Mouse (Mus musculus): ENCODE results near the gene Il5. TPM values are rescaled to one million over a fixed set of nuclear protein-coding genes. Genes with fewer than 3 reads are reported as not detected.

The Il5 gene
- total and polyA plus RNA-seq, 3 experiments, result 0.11 TPM; not detected in 2

DNA sequence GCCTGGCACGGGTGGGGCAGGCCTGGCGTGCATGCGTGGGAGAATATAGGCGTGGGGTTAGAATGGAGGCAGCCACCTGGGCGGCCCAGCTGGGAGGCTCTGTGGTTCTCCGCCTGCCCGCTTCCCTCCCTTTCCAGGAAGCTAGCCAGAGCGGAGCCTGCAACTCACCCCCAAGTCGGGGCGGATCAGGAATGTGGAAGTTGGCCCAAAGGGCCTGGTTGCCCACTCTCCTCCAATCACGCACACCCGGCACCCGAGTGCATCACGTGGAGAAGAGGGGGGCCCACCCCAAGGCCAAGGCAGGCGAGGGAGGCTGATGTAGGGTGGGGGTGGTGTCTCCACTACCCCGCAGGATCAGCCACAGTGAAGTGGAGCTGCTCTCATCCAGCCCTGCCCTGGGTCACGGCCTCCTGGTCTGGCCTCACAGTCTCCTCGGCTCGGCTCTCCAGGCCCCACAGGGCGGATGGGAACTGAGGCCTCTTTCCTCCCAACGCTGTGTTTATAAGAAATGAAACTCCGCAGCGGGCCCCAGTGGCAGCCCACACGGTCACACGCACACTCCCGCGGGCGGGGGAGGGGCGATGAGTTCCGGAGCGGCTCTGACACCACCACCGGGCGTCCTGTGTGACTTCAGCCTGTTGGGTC is 43.0 kb downstream of the Il5 start:
- peaks cover 49% of the 10 kb centered on the region for H3K27me3 ChIP-seq (ENCODE audit: insufficient read depth, low read length)
- TF ChIP-seq GATA1 (IDR thresholded peaks at IDR 0.05; ENCODE audit: borderline replicate concordance, low read length), result no peak
- TF ChIP-seq GATA2 (IDR thresholded peaks at IDR 0.05; ENCODE audit: borderline replicate concordance, low read depth, low read length), result no peak
- TF ChIP-seq TAL1 (conservative IDR thresholded peaks at IDR 0.05; ENCODE audit: low read depth, low read length), result no peak
- TF ChIP-seq CTCF (IDR thresholded peaks at IDR 0.05; ENCODE audit: low read depth, low read length), result no peak
- TF ChIP-seq POLR2AphosphoS5 (IDR thresholded peaks at IDR 0.05; ENCODE audit: insufficient replicate concordance, low read depth, low read length), result no peak

GRCm38 (mm10) chr11:53764581-53764980 is 44.0 kb downstream of the Il5 start:
- H3K27me3 ChIP-seq (ENCODE audit: insufficient read depth, low read length), result peaks cover 50% of the 10 kb centered on the region
- no peak for DNase-seq (ENCODE audit: low spot score)
- ATAC-seq (ENCODE audit: extremely low read depth, insufficient number of reproducible peaks, low FRiP score, poor library complexity, severe bottlenecking), result no peak
- peaks cover 37% of the 10 kb centered on the region for H3K4me1 ChIP-seq (ENCODE audit: insufficient read depth, low read depth, low read length)
- no peaks in the 10 kb centered on the region for H3K36me3 ChIP-seq (replicated peaks)
- H3K9me3 ChIP-seq (replicated peaks), result no peaks in the 10 kb centered on the region
- no peak overlapping the region for H3K4me3 ChIP-seq (ENCODE audit: low read depth, low read length)
- TF ChIP-seq GATA1 (IDR thresholded peaks at IDR 0.05; ENCODE audit: borderline replicate concordance, low read length) (no peak), TAL1 (conservative IDR thresholded peaks at IDR 0.05; ENCODE audit: low read depth, low read length) (no peak), CTCF (IDR thresholded peaks at IDR 0.05; ENCODE audit: low read depth, low read length) (no peak), POLR2AphosphoS5 (IDR thresholded peaks at IDR 0.05; ENCODE audit: insufficient replicate concordance, low read depth, low read length) (no peak), GATA2 (IDR thresholded peaks at IDR 0.05; ENCODE audit: borderline replicate concordance, low read depth, low read length) (no peak)

More for the DNA sequence above, 43.0 kb downstream of the Il5 start:
- ATAC-seq (ENCODE audit: extremely low read depth, insufficient number of reproducible peaks, low FRiP score, poor library complexity, severe bottlenecking) (peak; percentile 72), DNase-seq (ENCODE audit: low spot score) (peak; percentile 83)
- Histone ChIP-seq H3K4me3 (ENCODE audit: low read depth, low read length) (peak overlapping the region; percentile 73), H3K36me3 (replicated peaks) (no peaks in the 10 kb centered on the region), H3K9me3 (replicated peaks) (no peaks in the 10 kb centered on the region), H3K4me1 (ENCODE audit: insufficient read depth, low read depth, low read length) (peaks cover 33% of the 10 kb centered on the region)

DNA sequence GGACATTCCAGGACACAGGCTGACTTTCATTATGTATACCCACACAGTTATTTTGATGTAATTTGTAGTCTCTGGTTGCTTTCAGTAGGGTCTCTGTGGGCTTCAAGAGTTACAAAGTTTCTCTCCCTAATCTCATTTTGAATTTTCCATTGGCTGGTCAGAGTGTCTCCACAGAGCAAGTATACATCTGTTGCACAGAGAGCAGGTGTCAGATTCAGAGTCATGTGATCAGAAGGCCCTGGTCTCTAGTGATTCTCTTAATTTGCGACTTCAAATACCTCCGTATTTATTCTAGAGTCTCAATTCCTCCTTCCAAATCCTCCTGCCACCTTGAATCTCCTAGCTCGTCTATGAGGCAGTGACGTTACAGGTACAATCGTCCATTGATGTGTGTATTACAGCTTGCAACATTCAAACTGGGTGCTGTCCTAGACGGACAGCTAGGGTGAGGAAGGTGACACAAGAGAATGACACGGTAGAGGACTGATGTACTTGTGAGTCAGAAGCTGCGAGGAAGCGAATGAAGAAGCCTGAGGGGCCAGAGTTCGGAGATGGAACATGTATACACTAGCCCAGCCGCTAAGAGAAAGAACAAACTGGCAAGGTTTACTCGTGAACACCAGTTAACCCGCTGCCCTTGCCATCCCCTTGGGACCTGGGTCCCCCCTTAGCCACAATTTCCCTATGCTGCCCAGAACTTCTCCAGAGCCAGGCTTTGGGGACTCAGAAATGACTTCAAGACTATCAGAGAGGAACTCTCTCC is 48.0 kb downstream of the Il5 start:
- ATAC-seq (ENCODE audit: extremely low read depth, insufficient number of reproducible peaks, low FRiP score, poor library complexity, severe bottlenecking) (no peak), DNase-seq (ENCODE audit: low spot score) (no peak)
- H3K9me3 ChIP-seq (replicated peaks), result no peaks in the 10 kb centered on the region
- peaks cover 47% of the 10 kb centered on the region for H3K27me3 ChIP-seq (ENCODE audit: insufficient read depth, low read length)
- H3K4me1 ChIP-seq (ENCODE audit: insufficient read depth, low read depth, low read length), result peaks cover 41% of the 10 kb centered on the region
- peaks cover 2% of the 10 kb centered on the region for H3K36me3 ChIP-seq (replicated peaks)
- no peak overlapping the region for H3K4me3 ChIP-seq (ENCODE audit: low read depth, low read length)
- TF ChIP-seq CTCF (IDR thresholded peaks at IDR 0.05; ENCODE audit: low read depth, low read length), result no peak
- TF ChIP-seq POLR2AphosphoS5 (IDR thresholded peaks at IDR 0.05; ENCODE audit: insufficient replicate concordance, low read depth, low read length), result no peak
- TF ChIP-seq GATA2 (IDR thresholded peaks at IDR 0.05; ENCODE audit: borderline replicate concordance, low read depth, low read length), result no peak
- no peak for TF ChIP-seq GATA1 (IDR thresholded peaks at IDR 0.05; ENCODE audit: borderline replicate concordance, low read length)
- TF ChIP-seq TAL1 (conservative IDR thresholded peaks at IDR 0.05; ENCODE audit: low read depth, low read length), result no peak

DNA sequence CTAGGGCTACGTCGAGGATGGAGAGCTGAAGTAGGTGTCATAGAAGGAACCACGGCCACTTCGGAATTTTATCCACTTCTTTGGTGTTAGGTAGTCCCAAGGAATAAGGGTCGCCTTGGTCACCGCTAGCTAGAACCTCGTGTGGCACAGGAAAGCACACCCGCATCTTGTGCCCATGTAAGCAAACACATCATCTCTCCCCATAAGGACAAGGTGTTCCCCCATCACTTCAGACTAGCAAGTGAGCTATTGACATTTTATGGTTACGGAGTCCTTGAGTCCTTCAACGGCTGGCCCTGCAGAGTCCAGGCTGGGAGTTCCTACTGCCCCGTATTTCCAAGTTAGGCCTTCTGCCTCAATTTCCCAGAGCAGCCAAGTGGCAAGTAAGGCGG is 48.6 kb downstream of the Il5 start:
- TF ChIP-seq GATA2 (IDR thresholded peaks at IDR 0.05; ENCODE audit: borderline replicate concordance, low read depth, low read length), result no peak
- no peak for TF ChIP-seq TAL1 (conservative IDR thresholded peaks at IDR 0.05; ENCODE audit: low read depth, low read length)
- no peak for TF ChIP-seq GATA1 (IDR thresholded peaks at IDR 0.05; ENCODE audit: borderline replicate concordance, low read length)
- no peak for TF ChIP-seq POLR2AphosphoS5 (IDR thresholded peaks at IDR 0.05; ENCODE audit: insufficient replicate concordance, low read depth, low read length)
- TF ChIP-seq CTCF (IDR thresholded peaks at IDR 0.05; ENCODE audit: low read depth, low read length), result no peak
- Histone ChIP-seq H3K36me3 (replicated peaks) (peaks cover 8% of the 10 kb centered on the region), H3K27me3 (ENCODE audit: insufficient read depth, low read length) (peaks cover 53% of the 10 kb centered on the region), H3K4me1 (ENCODE audit: insufficient read depth, low read depth, low read length) (peaks cover 35% of the 10 kb centered on the region), H3K4me3 (ENCODE audit: low read depth, low read length) (no peak overlapping the region; the same call in 1 of the 2 replicates), H3K9me3 (replicated peaks) (no peaks in the 10 kb centered on the region)
- DNase-seq (ENCODE audit: low spot score) (no peak), ATAC-seq (ENCODE audit: extremely low read depth, insufficient number of reproducible peaks, low FRiP score, poor library complexity, severe bottlenecking) (no peak)

DNA sequence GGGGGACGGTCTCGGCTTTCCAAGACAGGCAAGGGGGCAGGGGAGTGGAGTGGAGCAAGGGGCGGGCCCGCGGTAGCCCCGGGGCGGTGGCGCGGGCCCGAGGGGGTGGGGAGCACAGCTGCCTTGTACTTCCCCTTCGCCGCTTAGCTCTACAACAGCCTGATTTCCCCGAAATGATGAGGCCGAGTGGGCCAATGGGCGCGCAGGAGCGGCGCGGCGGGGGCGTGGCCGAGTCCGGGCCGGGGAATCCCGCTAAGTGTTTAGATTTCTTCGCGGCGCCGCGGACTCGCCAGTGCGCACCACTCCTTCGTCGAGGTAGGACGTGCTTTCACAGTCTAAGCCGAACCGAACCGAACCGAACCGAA is 49.1 kb downstream of the Il5 start, which contains the start of gene Irf1:
Gene Irf1, plus strand, starts transcription at position 255 of the 365 bp plus-strand sequence.
- H3K9me3 ChIP-seq (replicated peaks), result no peaks in the 10 kb centered on the region
- peaks cover 9% of the 10 kb centered on the region for H3K36me3 ChIP-seq (replicated peaks)
- peaks cover 55% of the 10 kb centered on the region for H3K27me3 ChIP-seq (ENCODE audit: insufficient read depth, low read length)
- DNase-seq (ENCODE audit: low spot score), result peak; percentile 96
- peak within 1 kb of the TSS; percentile 78 for H3K4me3 ChIP-seq (ENCODE audit: low read depth, low read length)
- TF ChIP-seq TAL1 (conservative IDR thresholded peaks at IDR 0.05; ENCODE audit: low read depth, low read length) (no peak), GATA2 (IDR thresholded peaks at IDR 0.05; ENCODE audit: borderline replicate concordance, low read depth, low read length) (no peak), CTCF (IDR thresholded peaks at IDR 0.05; ENCODE audit: low read depth, low read length) (no peak), GATA1 (IDR thresholded peaks at IDR 0.05; ENCODE audit: borderline replicate concordance, low read length) (no peak), POLR2AphosphoS5 (IDR thresholded peaks at IDR 0.05; ENCODE audit: insufficient replicate concordance, low read depth, low read length) (no peak)
- H3K4me1 ChIP-seq (ENCODE audit: insufficient read depth, low read depth, low read length), result peaks cover 30% of the 10 kb centered on the region
- peak; percentile 87 for ATAC-seq (ENCODE audit: extremely low read depth, insufficient number of reproducible peaks, low FRiP score, poor library complexity, severe bottlenecking)

DNA sequence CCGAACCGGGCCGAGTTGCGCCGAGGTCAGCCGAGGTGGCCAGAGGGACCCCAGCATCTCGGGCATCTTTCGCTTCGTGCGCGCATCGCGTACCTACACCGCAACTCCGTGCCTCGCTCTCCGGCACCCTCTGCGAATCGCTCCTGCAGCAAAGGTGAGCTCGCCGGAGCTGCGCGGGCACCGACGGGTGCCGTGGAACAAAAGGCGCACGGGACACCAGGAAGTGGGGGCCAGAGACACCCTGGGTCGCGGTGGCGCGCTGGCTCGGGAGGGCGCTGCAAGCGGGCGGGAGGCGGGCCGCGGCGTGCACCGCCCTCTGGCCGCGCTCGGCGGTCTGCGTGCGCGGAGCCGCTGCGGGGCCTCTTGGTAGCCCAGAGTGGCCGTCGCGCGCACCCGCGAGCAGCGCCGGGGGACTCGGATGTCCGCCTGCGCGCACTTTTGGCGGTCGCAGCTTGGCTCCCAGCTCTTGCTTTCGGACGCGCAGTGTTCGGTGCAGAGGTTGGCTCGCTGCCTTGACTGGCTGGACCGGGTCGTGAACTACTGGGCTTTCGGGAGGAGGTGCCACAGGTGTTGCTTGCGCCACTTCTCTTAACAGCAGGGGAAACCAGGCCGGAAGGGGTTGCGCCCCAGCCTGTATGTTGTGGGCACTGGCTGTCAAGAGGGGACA is 49.7 kb downstream of the Il5 start:
- Histone ChIP-seq H3K4me1 (ENCODE audit: insufficient read depth, low read depth, low read length) (peaks cover 28% of the 10 kb centered on the region), H3K36me3 (replicated peaks) (peaks cover 10% of the 10 kb centered on the region), H3K9me3 (replicated peaks) (no peaks in the 10 kb centered on the region), H3K4me3 (ENCODE audit: low read depth, low read length) (peak overlapping the region; percentile 78), H3K27me3 (ENCODE audit: insufficient read depth, low read length) (peaks cover 60% of the 10 kb centered on the region)
- DNase-seq (ENCODE audit: low spot score) (peak; percentile 56), ATAC-seq (ENCODE audit: extremely low read depth, insufficient number of reproducible peaks, low FRiP score, poor library complexity, severe bottlenecking) (no peak)
- TF ChIP-seq POLR2AphosphoS5 (IDR thresholded peaks at IDR 0.05; ENCODE audit: insufficient replicate concordance, low read depth, low read length), result no peak
- TF ChIP-seq GATA2 (IDR thresholded peaks at IDR 0.05; ENCODE audit: borderline replicate concordance, low read depth, low read length), result no peak
- TF ChIP-seq CTCF (IDR thresholded peaks at IDR 0.05; ENCODE audit: low read depth, low read length), result no peak
- TF ChIP-seq TAL1 (conservative IDR thresholded peaks at IDR 0.05; ENCODE audit: low read depth, low read length), result no peak
- TF ChIP-seq GATA1 (IDR thresholded peaks at IDR 0.05; ENCODE audit: borderline replicate concordance, low read length), result no peak
